Mouse (Mus musculus) bone marrow macrophage, adult 2 months (primary cell): ENCODE measurements around the gene Gnb3.

Source experiments
- CTCF ChIP-seq: IDR thresholded peaks from 2 replicates; pipeline ENCODE4 v1.5.1; 2012; ENCODE audit warnings: low read depth, mild to moderate bottlenecking, low read length, moderate library complexity
- POLR2A ChIP-seq: IDR thresholded peaks from 2 replicates; pipeline ENCODE4 v1.6.1; 2012; ENCODE audit warnings: mild to moderate bottlenecking, low read depth, low read length, borderline replicate concordance

DNA sequence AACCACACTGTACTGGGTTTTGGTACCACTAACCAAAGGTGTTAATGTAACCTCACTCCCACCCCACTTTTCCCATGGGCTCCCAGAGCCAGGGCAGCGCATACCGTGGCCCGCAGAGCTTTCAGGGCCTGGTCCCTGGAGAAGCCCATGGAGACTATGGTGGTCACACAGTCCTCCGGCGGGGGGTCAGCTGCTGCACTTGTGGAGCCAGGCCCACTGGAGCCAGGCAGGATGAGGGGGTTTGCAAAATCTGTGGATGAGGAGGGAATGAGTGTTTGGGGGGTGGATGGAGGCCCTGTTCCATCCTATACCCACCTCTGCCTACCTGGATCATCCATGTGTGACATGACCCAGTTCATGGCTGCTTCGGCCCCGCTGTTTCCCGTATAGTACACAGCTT, 22.5 kb downstream of the Gnb3 start:
- TF ChIP-seq CTCF, result no peak
- no peak for TF ChIP-seq POLR2A
